Mouse (Mus musculus) kidney, adult 9 months (tissue): ENCODE measurements at regions not wholly inside any gene's neighbourhood (a gene's known extent, or its start where the extent isn't known, plus 50 kb on each side); places are given as distances from the start of the nearest gene placed in this dataset.
"Not testable (repeated sequence)": the region's sequence is repeated elsewhere in the genome, so short reads cannot be mapped to it uniquely, and the experiment has no call there.

Experiments used
- DNase-seq: peaks from one replicate; pipeline ENCODE4 v3.0.0; 2022

- DNase-seq: no peak
These were observed 740.9 kb downstream of the Abca13 start for GRCm38 (mm10) chr11:9932360-9933265.

- no peak for DNase-seq
These were observed 771.0 kb downstream of the Abca13 start for GRCm38 (mm10) chr11:9962696-9963202.

GRCm38 (mm10) chr11:9982974-9983373 lies 791.2 kb downstream of the Abca13 start:
- no peak for DNase-seq

GRCm38 (mm10) chr11:9994601-9995166 lies 802.9 kb downstream of the Abca13 start:
- no peak for DNase-seq

- DNase-seq: no peak
These were observed 803.6 kb downstream of the Abca13 start for GRCm38 (mm10) chr11:9995356-9995755.

- no peak for DNase-seq
These were observed 805.9 kb downstream of the Abca13 start for GRCm38 (mm10) chr11:9997532-9998138.

- no peak for DNase-seq
These were observed 810.4 kb downstream of the Abca13 start for GRCm38 (mm10) chr11:10002170-10002569.

GRCm38 (mm10) chr11:10006881-10007280 lies 815.1 kb downstream of the Abca13 start:
- no peak for DNase-seq

- no peak for DNase-seq
These were observed 854.9 kb downstream of the Abca13 start for GRCm38 (mm10) chr11:10046593-10046992.

GRCm38 (mm10) chr11:10051584-10052210 lies 860.0 kb downstream of the Abca13 start:
- DNase-seq: no peak

GRCm38 (mm10) chr11:10071881-10072280 lies 880.1 kb downstream of the Abca13 start:
- no peak for DNase-seq

- no peak for DNase-seq
These were observed 896.2 kb downstream of the Abca13 start for GRCm38 (mm10) chr11:10087939-10088338.

GRCm38 (mm10) chr11:10102314-10102713 lies 910.6 kb downstream of the Abca13 start:
- not testable (repeated sequence) for DNase-seq

GRCm38 (mm10) chr11:10105077-10105476 lies 913.3 kb downstream of the Abca13 start:
- peak; percentile 5 for DNase-seq

GRCm38 (mm10) chr11:10142161-10142560 lies 950.4 kb downstream of the Abca13 start:
- DNase-seq: no peak

GRCm38 (mm10) chr11:10149160-10149559 lies 957.4 kb downstream of the Abca13 start:
- DNase-seq: no peak

- no peak for DNase-seq
These were observed 960.2 kb upstream of the Vwc2 start for GRCm38 (mm10) chr11:10153836-10154235.

GRCm38 (mm10) chr11:10193738-10194137 lies 920.3 kb upstream of the Vwc2 start:
- no peak for DNase-seq

- no peak for DNase-seq
These were observed 919.2 kb upstream of the Vwc2 start for GRCm38 (mm10) chr11:10194774-10195173.

- DNase-seq: peak; percentile 55
These were observed 913.0 kb upstream of the Vwc2 start for GRCm38 (mm10) chr11:10201021-10201420.

- no peak for DNase-seq
These were observed 908.8 kb upstream of the Vwc2 start for GRCm38 (mm10) chr11:10205257-10205656.
